Mouse (Mus musculus) myocyte (in vitro differentiated cells): Measurements from ENCODE around the gene Hid1. TPM values are rescaled to one million over a fixed set of nuclear protein-coding genes. Genes with fewer than 3 reads are reported as not detected.

Experiments
- H3K27me3 ChIP-seq: one replicate; pipeline ENCODE4 v1.6.1; 2011; ENCODE audit not compliant: control insufficient read depth, insufficient read depth, insufficient read length
- H3K36me3 ChIP-seq: one replicate; pipeline ENCODE4 v1.6.1; 2011; ENCODE audit not compliant: control insufficient read depth, insufficient read depth
- H3K4me2 ChIP-seq: one replicate; pipeline ENCODE4 v1.6.1; 2011; ENCODE audit warnings: low read depth, control low read depth
- H3K4me3 ChIP-seq: one replicate; pipeline ENCODE4 v1.5.1; 2011; ENCODE audit warnings: mild to moderate bottlenecking, control low read depth, moderate library complexity
- H3K79me2 ChIP-seq: one replicate; pipeline ENCODE4 v1.6.1; 2011; ENCODE audit not compliant: control insufficient read depth, insufficient read depth
- H3ac ChIP-seq: one replicate; pipeline ENCODE4 v1.6.1; 2011; ENCODE audit not compliant: control insufficient read depth, insufficient read length
- CEBPB ChIP-seq: IDR thresholded peaks from 2 replicates; pipeline ENCODE4 v1.6.1; 2011; ENCODE audit warnings: mild to moderate bottlenecking, moderate library complexity; ENCODE audit not compliant: poor library complexity, insufficient read depth, severe bottlenecking
- E2F4 ChIP-seq: IDR thresholded peaks from one replicate; pipeline ENCODE4 v1.6.1; 2011; ENCODE audit warnings: mild to moderate bottlenecking, control low read depth, moderate library complexity; ENCODE audit not compliant: insufficient read depth
- MAX ChIP-seq: IDR thresholded peaks from one replicate; pipeline ENCODE4 v1.6.1; 2011; ENCODE audit warnings: low read depth, mild to moderate bottlenecking, control low read depth
- MYOD1 ChIP-seq, 3 experiments: IDR thresholded peaks; one replicate each; pipeline ENCODE4 v1.6.1; 2011; ENCODE audit warnings: control low read depth in 2 of 3, low read depth in 2 of 3, mild to moderate bottlenecking in 2 of 3, moderate library complexity in 1 of 3; ENCODE audit not compliant: insufficient read length in 2 of 3, control insufficient read depth in 1 of 3
- MYOG ChIP-seq, 3 experiments: IDR thresholded peaks; one replicate each; pipeline ENCODE4 v1.6.1; 2011; ENCODE audit warnings: control low read depth in 2 of 3, low read depth in 2 of 3, mild to moderate bottlenecking in 2 of 3; ENCODE audit not compliant: insufficient read length in 2 of 3, control insufficient read depth in 1 of 3, insufficient read depth in 1 of 3
- POLR2A ChIP-seq: IDR thresholded peaks from one replicate; pipeline ENCODE4 v1.6.1; 2011; ENCODE audit warnings: low read depth, mild to moderate bottlenecking, control low read depth, moderate library complexity; ENCODE audit not compliant: insufficient read length
- POLR2AphosphoS2 ChIP-seq: IDR thresholded peaks from one replicate; pipeline ENCODE4 v1.6.1; 2011; ENCODE audit warnings: low read depth, control low read depth; ENCODE audit not compliant: insufficient read length
- REST ChIP-seq: IDR thresholded peaks from one replicate; pipeline ENCODE4 v1.6.1; 2011; ENCODE audit warnings: mild to moderate bottlenecking, control low read depth, moderate library complexity; ENCODE audit not compliant: insufficient read depth, insufficient read length
- SRF ChIP-seq: IDR thresholded peaks from one replicate; pipeline ENCODE4 v1.6.1; 2011; ENCODE audit warnings: low read depth; ENCODE audit not compliant: control insufficient read depth, insufficient read length
- TCF12 ChIP-seq: IDR thresholded peaks from one replicate; pipeline ENCODE4 v1.6.1; 2011; ENCODE audit warnings: mild to moderate bottlenecking, control low read depth; ENCODE audit not compliant: poor library complexity, insufficient read depth, severe bottlenecking
- TCF3 ChIP-seq: IDR thresholded peaks from one replicate; pipeline ENCODE4 v1.6.1; 2011; ENCODE audit warnings: low read depth, control low read depth; ENCODE audit not compliant: insufficient read length
- USF1 ChIP-seq: IDR thresholded peaks from one replicate; pipeline ENCODE4 v1.6.1; 2011; ENCODE audit warnings: low read depth, mild to moderate bottlenecking, control low read depth, moderate library complexity
- polyA plus RNA-seq: library from polyadenylated mRNA; unstranded; fragments of >200 nt; fragmentation: generic; extraction: Trizol; gene quantifications from one replicate; pipeline ENCODE4 v1.2.1, GENCODE M21; 2012; ENCODE audit warnings: missing spikeins

The Hid1 gene
- polyA plus RNA-seq, 1 experiment: 63.1 TPM

DNA sequence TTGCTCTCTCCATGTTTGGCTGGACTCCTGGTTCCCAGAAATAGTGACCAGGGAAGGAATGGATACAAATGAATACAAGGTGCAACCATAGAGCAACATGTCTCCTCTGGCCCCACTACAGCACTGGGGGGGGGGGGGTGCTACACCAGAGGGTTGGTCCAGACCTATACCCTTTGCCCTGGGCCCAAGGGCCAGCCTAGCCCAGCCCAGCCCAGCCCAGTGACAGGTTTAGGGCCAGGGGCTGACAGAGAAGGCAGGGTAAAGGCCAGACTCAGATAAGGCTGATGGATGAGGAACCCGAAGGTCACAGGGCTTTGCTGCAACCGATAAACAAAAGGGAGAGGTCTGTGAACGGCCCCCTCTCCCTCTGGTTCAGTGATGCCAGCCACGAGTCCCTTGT lies 17.6 kb downstream of the Hid1 start:
- TF ChIP-seq E2F4 (no peak), CEBPB (no peak), MYOD1 (IDR thresholded peaks at IDR 0.05; ENCODE audit: control insufficient read depth in 1 of 3, insufficient read length in 2 of 3, low read depth in 2 of 3) (no peak), REST (no peak)
- no peak overlapping the region for H3K4me3 ChIP-seq
- no peak overlapping the region for H3K4me2 ChIP-seq
- H3K27me3 ChIP-seq: no peaks in the 10 kb centered on the region
- H3ac ChIP-seq: no peak overlapping the region
- peaks cover 15% of the 10 kb centered on the region for H3K36me3 ChIP-seq
- no peaks in the 10 kb centered on the region for H3K79me2 ChIP-seq

DNA sequence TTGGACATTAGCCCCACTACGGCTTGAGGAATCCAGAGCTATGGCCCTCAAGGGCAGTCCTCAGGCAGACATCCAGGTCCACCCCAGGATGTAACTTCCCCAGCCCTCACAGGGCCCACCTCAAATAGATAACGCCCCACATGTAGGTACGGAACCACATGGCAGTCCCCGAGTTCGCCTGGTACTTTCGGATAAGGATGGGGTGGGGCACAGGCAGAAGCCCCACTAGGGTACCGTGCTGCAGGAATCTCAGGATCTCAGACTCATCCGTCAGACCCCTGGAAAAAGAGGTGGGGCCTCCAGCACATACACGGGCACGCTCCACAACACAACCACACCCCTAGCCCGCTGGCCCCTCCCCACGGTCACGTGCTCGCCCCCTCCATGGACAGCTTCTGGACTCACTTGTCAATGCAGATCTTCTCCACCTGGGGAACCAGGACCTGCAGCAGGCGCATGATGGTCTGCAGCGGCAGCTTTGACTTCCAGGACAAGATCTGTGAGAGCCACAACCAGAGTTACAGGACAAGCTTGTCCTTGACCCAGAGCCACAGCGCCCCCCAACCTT lies 18.8 kb downstream of the Hid1 start:
- Histone ChIP-seq H3K27me3 (peaks cover 9% of the 10 kb centered on the region), H3K36me3 (peaks cover 11% of the 10 kb centered on the region), H3K79me2 (no peaks in the 10 kb centered on the region), H3K4me3 (no peak overlapping the region), H3K4me2 (no peak overlapping the region), H3ac (no peak overlapping the region)
- TF ChIP-seq TCF12: no peak
- no peak for TF ChIP-seq TCF3
- no peak for TF ChIP-seq E2F4
- no peak for TF ChIP-seq REST
- TF ChIP-seq POLR2A: no peak
- no peak for TF ChIP-seq MYOD1 (IDR thresholded peaks at IDR 0.05; ENCODE audit: control insufficient read depth in 1 of 3, insufficient read length in 2 of 3, low read depth in 2 of 3)
- no peak for TF ChIP-seq MAX
- TF ChIP-seq MYOG (IDR thresholded peaks at IDR 0.05; ENCODE audit: control insufficient read depth in 1 of 3, insufficient read depth in 1 of 3, insufficient read length in 2 of 3, low read depth in 2 of 3): no peak
- TF ChIP-seq CEBPB: no peak

DNA sequence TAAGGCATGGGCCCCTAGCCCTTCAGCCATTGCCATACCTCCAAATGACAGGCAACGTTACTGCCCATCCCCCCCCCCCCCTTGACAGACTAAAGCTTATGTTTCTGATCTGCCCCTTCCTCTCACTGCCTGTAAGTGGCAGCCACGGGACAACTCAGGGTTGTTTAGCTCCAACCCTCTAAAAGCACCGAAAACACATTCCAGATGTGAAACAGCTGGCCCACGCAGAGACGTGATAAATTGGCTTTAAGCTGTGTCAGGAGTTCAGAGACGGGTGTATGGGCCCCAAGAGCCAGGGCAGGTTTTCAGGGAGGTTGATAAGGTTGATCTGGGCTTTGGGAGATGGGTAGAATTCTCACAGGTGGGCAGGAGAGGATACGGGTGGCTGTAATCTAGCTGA lies 22.0 kb downstream of the Hid1 start:
- Histone ChIP-seq H3K36me3 (peaks cover 4% of the 10 kb centered on the region), H3K79me2 (no peaks in the 10 kb centered on the region), H3K27me3 (peaks cover 26% of the 10 kb centered on the region), H3K4me3 (no peak overlapping the region), H3ac (no peak overlapping the region), H3K4me2 (no peak overlapping the region)
- TF ChIP-seq POLR2AphosphoS2 (no peak), CEBPB (no peak), TCF3 (no peak), USF1 (no peak)

DNA sequence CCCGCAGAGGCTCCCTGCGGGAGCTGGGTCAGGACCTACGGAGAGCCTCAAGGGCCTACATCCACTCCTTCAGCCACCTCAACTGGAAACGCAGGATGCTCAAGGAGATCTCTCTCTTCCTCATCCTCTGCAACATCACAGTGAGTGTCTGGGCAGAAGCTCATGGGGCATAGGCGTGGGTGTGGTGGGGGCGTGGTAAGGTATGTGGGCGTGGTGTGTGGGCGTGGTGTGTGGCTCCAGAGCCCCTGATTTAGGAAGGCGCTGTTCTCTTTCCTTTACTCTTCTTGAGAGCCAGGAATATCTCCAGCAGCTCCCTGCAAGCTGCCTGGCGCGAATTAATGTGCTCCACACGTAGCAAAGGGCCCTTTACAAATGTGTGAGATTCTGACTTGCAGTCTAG lies 22.6 kb downstream of the Hid1 start:
- no peak for TF ChIP-seq TCF12
- TF ChIP-seq TCF3: no peak
- no peak for TF ChIP-seq CEBPB
- no peak for TF ChIP-seq E2F4
- no peak for TF ChIP-seq POLR2AphosphoS2
- no peak for TF ChIP-seq MYOD1 (IDR thresholded peaks at IDR 0.05; ENCODE audit: control insufficient read depth in 1 of 3, insufficient read length in 2 of 3, low read depth in 2 of 3)
- no peak for TF ChIP-seq MYOG (IDR thresholded peaks at IDR 0.05; ENCODE audit: control insufficient read depth in 1 of 3, insufficient read depth in 1 of 3, insufficient read length in 2 of 3, low read depth in 2 of 3)
- no peak for TF ChIP-seq REST
- no peak for TF ChIP-seq SRF
- no peak for TF ChIP-seq POLR2A
- TF ChIP-seq USF1: no peak
- no peak for TF ChIP-seq MAX
- Histone ChIP-seq H3K79me2 (no peaks in the 10 kb centered on the region), H3K4me2 (no peak overlapping the region), H3ac (no peak overlapping the region), H3K27me3 (peaks cover 32% of the 10 kb centered on the region), H3K36me3 (peaks cover 4% of the 10 kb centered on the region), H3K4me3 (no peak overlapping the region)

DNA sequence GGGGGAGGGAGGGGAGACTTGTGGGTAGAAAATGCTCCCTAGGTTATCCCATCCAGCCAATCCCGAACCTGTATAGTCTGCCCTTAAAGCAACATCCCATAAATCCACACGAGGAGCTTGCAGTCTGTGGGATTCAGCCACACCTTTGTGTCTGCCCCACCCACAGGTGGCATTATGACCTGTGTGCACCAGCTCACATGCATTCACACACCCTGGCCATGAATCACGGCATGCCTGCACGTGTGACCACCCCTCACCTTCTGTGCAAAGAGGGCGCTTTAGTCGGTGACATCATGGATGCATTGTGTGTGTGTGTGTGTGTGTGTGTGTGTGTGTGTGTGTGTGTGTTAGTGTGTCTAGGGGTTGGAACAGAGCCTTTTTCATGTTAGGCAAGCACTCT lies 25.7 kb downstream of the Hid1 start:
- H3K79me2 ChIP-seq: no peaks in the 10 kb centered on the region
- peaks cover 42% of the 10 kb centered on the region for H3K27me3 ChIP-seq
- no peak for TF ChIP-seq MAX
- TF ChIP-seq E2F4: no peak
- no peak for TF ChIP-seq TCF3
- no peak for TF ChIP-seq SRF
- TF ChIP-seq MYOG (IDR thresholded peaks at IDR 0.05; ENCODE audit: control insufficient read depth in 1 of 3, insufficient read depth in 1 of 3, insufficient read length in 2 of 3, low read depth in 2 of 3): no peak
- TF ChIP-seq USF1: no peak
- TF ChIP-seq CEBPB: no peak
- TF ChIP-seq REST: no peak
- no peak for TF ChIP-seq POLR2AphosphoS2
- TF ChIP-seq MYOD1 (IDR thresholded peaks at IDR 0.05; ENCODE audit: control insufficient read depth in 1 of 3, insufficient read length in 2 of 3, low read depth in 2 of 3): no peak
- TF ChIP-seq POLR2A: no peak
- no peak for TF ChIP-seq TCF12
- no peak overlapping the region for H3K4me3 ChIP-seq
- H3K36me3 ChIP-seq: no peaks in the 10 kb centered on the region
- no peak overlapping the region for H3ac ChIP-seq
- no peak overlapping the region for H3K4me2 ChIP-seq
